Mouse (Mus musculus): ENCODE data around the gene Xaf1. TPM values are rescaled to one million over a fixed set of nuclear protein-coding genes. Genes with fewer than 3 reads are reported as not detected.
A peak's percentile ranks its signal among the peaks of the same experiment; 100 is the strongest.
"Not testable (repeated sequence)": the region's sequence is repeated elsewhere in the genome, so short reads cannot be mapped to it uniquely, and the experiment has no call there.

Xaf1 gene
- total RNA-seq, 2 experiments from 2014 or later: 4.6 TPM

DNA sequence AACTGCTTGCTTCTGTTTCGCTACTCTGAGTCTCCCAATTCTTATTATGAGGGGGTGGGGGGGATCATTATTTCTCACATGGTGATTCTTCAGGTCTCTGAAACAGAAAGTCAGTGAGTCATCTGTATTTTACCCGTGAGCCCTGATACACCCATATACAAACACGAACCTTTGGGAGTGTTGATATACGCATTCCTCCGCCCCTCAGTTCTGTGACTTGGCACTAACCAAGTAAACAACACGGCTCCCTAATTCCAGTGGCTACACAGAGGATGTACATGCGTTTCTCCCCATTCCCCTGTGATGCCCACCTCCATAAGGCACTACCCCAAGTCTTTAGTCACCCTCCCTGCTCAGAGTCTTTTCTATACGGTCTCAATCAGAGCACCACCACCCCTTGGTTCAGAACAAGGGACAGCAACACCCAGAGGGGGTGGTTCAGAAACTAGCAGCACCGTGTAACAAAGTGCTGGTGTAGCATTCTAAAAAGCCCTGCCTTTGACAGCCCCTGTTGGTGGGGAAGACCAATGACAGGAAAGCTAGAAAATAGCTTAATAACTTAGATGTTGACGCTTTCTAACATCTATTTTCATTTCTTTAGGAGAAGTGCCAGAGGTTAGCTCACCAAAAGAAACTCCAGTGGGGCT is 10.0 kb downstream of the Xaf1 start:
- no peak for DNase-seq

DNA sequence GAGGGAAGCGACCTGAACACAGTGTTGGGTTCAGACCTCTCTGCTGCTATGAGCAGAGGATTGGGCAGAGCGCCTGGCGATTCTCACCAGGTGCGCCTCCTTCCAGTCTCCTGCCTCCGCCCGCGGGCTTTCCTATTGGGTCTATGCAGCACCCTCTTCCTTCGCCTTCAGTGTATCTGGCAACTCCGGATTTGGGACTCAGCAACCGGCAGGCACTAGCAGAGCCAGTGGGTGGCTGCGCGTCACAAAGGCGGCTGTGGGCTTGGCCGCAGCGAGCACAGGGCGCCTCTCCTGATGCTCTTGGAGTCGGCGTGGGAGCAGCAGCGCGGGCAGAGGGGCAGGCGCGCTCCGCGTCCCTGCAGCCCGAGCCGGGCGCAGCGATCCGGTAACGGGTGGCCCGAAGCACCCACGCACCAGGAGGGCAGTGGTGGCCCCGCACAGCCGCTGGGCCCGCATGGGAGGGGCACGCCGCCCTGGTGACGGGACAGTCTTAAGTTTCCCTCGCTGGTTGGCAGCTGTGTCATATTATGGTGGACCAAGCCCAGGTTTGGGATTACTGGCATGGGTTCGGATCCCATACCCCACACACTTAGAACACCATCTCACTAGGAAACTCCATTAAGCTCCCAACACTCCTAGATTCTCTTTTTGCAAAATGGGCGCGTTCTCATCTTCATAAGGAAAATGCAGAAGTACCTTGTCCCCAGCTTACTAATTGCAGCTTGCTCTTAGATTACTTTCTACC is 12.9 kb downstream of the Xaf1 start, which contains the start of gene Fbxo39:
Fbxo39 (plus strand) TSS at position 294 of the 745 bp plus-strand sequence.
- no peak for DNase-seq

DNA sequence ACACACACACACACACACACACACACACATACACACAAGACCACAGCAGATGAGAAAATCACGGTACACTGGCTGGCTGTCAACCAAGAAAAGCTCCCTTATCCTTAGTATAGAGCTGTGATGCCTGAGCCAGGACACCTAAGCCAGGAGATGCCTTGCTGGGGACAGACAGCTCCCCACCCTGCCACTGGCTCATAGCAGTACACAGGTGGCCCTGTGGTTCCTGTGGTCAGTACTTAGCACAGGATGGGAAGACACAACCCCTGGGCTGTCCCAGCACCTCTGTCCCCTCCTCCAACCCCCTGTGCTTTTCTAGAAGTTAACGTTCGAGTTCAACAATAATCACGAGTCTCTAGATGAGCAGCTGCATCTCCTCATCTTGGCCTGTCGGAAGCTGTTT is 16.6 kb downstream of the Xaf1 start:
- no peak for DNase-seq

DNA sequence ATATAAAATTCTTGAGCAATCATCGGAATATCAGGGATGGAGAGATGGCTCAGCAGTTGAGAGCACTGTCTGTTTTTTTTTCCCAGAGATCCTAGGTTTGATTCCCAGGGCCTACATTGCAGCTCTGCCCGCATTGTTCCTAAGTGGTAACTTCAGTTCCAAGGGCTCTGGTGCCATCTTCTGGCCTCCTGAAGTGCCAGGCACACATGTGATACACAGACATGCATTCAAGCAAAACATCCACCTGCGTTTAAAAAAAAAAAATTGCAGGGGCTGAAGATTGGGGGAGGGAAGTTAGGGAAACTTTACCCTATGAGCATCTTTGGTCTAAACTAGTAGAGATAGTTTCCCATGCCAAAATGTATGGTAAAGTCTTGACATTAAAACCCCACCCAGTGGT is 23.0 kb downstream of the Xaf1 start:
- DNase-seq: no peak

DNA sequence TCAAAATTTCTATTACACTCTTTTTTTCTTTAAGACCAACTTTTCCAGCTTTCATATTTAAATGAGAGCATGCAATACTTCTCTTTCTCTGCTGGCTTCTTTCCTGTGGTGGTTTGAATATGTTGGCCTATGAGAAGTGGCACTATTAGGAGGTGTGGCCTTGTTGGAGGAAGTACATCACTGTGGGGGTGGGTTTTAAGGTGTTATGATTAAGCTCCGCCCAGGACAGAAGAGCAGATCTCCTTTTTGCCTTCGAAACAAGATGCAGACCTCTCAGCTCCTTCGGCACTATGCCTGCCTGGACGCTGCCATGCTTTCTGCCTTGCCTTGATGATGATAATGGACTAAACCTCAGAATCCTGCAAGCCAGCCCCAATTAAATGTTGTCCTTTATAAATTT is 24.3 kb downstream of the Xaf1 start:
- no peak for DNase-seq

DNA sequence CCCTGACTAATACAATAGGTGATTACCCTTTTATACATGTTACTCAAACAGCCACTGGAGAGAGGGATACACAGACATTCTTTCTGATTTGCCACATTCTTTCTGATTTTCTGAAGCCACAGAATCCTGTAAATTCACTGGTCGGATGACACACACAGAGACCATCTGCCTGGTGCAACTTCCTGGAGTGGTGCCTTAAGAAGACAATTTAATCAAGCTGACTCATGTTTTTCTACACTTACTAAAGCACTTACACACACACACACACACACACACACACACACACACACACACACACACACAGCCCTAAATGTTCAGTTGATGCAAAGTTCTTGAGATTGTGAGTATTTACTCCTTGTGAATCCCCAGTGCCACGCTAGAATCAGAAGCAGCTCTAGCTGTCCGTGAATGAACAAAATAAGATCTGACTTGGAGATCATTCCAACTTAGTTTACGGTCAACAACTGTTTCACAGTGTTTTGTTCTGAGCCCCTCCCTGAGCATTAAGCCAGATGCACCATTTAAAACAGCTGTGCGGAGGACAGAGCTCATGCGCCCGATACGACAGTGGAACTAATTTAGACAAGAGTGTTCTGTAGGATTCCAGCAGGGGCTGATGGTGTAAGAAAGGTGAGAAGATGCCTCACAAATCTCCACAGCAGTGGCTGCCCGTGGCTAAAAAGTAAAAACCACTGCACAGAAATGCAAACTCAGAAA is 31.7 kb downstream of the Xaf1 start:
- DNase-seq: no peak

DNA sequence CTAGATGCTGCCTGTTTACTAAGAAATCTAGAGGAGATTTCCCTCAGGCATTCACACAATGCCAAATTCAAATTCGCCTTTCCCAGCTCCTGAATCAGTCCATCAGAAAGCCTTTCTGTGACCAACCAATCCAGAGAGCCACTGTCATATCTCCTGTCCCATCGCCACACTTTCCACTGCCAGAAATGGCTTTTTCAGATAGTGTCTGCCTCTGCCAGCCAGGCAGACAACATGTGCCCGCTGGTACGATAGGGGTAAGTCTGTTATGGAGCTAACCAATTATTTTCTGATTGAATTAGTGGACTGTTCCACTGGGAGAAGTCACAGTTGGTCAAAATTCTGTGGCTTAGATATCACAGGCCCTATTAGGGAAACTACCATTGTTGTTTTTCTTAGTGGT is 33.2 kb downstream of the Xaf1 start:
- no peak for DNase-seq

DNA sequence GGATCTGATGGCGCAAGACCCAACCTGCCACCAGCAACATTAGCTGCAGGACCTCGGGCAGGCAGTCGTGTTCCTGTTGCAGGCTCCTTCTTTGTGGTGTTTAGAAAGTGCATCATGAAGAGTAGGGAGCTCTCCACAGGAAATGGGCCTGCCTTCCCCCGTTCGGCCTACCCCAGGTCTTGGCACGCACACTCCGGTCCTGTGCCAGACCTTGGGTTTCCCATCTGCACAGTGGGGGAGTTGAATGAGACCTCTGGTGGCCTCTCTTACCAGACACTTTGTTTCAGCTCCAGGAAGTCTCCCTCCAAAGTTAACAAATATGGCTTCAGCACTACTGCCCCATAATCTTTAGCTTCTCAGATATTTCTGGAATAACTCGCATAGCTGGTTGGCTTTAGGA is 35.3 kb downstream of the Xaf1 start:
- DNase-seq: no peak

DNA sequence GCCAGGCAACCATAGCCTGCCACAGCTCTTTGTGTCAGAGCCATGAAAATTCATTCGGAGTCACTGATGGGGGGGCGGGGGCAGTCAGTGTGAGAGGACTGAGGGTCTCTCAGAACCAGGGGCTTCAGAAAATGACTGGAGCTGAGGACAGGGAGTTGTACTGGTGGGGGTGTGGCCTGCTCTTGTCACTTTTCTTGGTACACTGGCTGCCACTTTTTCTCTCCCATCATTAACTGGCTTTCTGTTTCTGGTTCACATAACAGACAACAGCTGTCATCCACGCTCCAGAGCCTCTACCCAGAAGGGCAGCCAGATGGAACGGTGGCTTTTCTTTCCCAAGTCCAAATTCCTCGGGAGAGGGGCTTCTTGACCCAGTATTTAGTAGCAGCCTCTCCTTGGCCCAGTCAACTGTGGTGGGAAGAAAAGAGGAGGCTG is 37.0 kb downstream of the Xaf1 start:
- no peak for DNase-seq

DNA sequence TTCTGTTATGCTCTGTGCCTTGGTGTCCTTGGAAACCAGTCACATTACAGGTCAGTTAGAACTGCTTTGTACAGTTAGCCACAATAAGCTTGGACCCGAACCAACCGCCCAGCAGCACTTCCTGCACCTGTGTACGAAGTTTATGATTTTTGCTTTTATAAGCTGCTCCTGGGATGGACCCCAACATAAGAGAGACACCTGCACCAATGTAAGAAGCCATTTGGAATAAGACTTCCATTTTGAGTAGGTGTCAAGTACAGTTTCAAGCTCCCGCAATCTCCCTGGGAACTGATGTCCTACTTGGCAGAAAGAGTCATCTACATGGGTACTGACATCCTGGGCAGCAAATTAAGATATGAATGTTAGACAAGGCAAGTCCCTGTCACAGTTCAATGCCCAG is 38.3 kb downstream of the Xaf1 start:
- no peak for DNase-seq

DNA sequence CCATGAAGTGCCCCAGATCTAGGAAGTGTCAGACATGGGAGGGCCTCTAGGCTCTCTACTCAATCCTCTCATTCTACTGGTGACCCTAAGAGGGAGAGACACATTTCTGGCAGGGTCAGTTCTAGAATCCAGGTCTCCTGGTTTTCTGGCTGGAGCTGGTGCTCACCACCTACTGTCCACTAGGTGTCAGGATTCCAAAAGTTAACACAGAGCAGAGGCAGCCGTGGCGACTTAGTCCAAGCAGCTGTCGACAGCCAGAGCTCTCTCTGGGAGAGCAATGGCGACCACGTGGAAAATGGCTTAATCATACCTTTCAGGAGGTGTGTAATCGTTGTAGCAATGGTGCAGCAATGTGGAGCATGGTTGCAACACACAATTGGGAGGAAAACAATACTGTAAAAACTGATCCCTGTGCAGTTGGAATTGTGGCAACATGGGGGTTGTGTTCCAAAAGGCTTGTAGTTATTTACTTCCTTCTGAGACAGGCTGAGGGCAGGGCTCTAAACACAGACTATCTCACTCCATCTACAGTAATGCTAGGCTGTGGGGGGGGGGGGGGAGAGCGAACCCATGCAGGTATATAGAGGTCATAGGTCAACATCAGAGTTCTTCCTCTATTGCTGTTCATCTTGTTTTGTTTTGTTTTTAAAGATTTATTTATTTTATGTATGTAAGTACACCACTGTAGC is 41.3 kb downstream of the Xaf1 start:
- DNase-seq: peak; percentile 51

DNA sequence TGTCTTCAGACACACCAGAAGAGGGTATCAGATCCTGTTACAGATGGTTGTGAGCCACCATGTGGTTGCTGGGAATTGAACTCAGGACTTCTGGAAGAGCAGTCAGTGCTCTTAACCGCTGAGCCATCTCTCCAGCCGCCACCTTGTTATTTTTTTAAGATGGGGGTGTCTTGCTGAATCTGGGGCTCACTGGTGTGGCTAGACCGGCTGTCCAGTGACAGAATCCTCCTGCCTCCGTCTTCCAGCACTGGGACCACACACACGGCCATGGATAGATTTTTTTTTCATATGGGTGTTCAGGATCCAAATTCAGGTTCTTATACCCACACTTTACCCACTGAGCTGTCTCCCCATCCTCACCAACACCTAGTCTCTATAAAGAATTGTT is 41.8 kb downstream of the Xaf1 start:
- not testable (repeated sequence) for DNase-seq

DNA sequence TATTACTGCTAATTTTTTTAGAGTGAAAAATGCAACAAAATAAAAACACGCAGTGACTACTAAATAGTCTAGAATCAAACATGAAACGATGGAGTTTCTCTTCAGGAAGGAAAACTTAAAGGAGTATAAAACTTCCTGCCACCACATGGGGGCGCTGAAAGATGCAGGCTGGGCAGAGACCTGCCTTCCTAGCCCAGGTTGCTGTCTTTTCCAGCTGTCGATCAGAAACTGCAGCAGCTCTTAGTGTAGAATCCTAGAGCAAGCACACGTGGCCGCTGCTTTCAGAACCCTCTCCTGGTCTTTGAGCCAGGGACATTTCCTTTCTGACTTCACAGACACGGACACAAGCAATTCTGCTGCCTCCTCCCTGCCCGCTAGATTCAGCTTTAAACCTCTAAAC is 42.5 kb downstream of the Xaf1 start:
- DNase-seq: peak; percentile 42

DNA sequence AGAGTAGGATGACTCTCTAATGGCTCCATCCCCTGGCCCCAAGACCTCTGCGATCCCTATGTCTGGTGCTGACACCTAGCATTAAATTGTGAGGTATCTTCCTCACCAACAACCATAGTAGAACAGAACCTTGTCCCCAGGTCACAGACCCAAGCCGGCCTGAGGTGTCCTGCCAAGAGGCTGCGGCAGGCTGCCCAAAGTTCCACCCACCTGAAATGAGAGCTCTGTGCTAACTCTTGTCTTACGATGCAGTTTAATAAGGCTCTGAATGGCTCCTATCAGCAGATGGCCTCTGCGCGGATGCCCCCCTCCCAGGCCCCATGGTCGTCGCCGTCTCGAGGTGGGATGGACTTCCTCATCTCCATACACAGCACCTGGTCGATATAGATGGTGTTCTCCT is 43.1 kb downstream of the Xaf1 start:
- DNase-seq: no peak

DNA sequence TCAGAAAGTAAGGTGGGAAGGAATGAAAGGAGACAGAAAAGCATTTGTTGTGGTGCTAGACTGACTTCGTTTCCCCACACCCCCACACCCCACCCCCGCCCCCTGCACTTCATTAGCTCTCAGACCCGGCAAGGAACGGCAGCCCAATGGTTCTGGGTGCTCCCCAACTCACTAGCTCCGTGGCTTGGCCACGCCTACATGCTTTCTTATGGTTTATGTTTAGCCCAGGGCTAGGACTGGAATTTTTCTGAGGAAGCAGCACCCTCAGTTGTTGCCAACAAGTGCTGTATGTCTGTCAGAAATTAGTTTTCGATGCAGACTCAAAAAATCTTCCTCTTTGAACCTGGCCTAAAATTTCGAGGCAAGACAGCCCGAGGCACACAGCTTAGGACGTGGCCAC is 47.1 kb downstream of the Xaf1 start:
- no peak for DNase-seq

DNA sequence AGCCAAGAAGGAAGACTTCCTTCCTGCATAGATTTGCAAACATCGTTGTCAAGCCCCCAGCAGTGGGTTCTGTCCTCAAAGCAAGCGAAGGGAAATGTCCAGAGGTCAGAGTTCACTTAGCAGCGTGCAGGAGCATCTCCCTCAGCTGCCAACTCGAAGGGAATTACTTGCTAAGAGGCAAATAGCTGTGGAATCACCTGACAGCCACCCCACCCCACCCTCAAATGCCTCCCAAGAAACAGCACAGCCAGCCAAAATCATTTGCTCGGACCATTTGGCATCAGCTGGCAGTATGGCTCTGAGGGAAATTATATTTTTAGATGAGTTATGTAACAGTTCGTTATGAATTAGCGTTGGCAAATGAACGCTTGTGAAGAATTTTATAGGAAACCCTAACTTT is 47.6 kb downstream of the Xaf1 start:
- DNase-seq: peak; percentile 33

DNA sequence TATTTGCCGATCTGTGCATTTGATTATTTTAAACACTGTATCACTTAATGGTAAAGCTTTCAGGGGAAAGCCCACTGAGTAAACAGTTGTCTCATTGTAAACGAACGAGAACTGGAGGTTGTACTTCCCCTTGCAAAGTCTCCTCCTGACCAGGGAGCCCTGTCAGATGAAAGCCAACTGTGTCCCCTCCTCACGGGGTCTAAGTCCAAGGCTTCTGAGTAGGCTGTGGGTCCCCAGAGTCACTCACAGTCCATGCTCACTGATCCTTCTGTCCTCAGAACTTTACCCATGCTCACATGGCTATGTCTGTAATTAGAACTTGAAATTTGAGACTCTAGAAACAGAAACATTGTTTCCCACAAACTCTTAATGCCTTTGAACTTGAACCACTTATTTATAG is 48.2 kb downstream of the Xaf1 start:
- no peak for DNase-seq

DNA sequence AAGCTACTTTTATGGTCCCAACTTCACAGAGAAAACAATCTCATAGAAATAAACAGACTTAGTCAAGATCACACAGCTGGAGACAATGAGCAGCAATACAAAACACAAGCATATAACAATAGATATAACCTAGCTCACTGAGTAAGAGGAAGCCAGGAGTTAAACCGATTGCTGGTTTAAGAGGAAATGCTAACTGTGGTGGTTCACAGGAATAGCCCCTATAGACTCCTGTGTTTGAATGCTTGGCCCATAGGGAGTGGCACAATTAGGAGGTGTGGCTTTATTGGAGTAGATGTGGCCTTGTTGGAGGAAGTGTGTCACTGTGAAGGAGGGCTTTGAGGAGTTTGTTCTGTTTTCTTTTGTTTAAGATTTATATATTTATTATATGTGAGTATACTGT is 50.8 kb downstream of the Xaf1 start:
- no peak for DNase-seq

DNA sequence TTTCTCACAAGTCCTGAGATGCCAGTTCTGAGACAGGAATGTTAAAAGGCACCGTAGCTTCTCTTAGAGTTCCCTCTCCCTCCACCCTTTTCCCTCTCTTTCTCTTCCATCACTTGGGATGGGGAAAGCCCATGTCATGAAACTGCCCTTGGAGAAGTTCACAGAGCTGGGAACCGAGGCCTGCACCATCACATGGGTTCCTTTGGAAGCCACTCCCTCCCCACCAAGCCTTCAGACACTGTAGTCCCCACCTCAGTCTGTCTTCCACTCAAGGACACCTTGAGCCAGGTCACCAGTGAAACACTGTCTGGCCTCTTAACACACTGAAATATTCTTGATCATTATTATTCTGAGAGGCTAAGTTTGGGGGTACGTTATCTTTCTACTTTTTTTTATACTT is 51.8 kb downstream of the Xaf1 start:
- DNase-seq: no peak

DNA sequence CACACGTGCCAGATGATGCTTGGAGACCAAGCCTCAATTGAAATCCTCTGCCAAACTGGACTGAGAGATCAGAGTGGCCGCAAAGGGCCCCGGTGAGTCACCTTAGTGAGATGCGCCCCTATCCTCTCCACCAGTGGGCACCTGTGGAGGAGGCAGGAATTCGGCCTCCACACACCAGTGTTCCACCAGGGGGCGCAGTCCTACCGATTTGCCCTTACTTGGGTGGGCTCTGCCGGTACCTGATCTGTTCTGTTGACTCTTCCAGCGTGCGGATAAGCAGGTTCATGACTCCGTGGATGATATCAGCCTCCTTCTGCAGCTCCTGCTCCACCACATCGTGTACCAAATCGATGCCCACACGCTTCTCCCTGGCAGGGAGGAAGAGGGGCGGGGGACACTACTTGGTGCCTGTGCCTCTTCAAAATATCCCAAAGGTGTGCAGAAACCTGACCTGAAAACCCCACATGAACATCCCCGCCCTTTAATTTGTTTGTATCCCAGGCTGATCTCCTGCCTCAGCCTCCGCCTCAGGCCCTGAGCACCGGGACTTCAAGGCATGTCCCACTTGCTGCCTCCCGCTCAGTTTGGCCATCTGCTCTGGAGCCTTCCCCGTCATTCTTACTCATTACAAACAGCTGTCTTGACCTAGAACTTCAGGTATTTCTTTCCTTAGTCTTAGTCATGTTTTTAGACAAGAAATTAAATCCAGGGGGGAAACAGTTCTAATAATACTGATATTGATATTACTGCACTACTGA is 53.7 kb downstream of the Xaf1 start:
- DNase-seq: peak; percentile 44

DNA sequence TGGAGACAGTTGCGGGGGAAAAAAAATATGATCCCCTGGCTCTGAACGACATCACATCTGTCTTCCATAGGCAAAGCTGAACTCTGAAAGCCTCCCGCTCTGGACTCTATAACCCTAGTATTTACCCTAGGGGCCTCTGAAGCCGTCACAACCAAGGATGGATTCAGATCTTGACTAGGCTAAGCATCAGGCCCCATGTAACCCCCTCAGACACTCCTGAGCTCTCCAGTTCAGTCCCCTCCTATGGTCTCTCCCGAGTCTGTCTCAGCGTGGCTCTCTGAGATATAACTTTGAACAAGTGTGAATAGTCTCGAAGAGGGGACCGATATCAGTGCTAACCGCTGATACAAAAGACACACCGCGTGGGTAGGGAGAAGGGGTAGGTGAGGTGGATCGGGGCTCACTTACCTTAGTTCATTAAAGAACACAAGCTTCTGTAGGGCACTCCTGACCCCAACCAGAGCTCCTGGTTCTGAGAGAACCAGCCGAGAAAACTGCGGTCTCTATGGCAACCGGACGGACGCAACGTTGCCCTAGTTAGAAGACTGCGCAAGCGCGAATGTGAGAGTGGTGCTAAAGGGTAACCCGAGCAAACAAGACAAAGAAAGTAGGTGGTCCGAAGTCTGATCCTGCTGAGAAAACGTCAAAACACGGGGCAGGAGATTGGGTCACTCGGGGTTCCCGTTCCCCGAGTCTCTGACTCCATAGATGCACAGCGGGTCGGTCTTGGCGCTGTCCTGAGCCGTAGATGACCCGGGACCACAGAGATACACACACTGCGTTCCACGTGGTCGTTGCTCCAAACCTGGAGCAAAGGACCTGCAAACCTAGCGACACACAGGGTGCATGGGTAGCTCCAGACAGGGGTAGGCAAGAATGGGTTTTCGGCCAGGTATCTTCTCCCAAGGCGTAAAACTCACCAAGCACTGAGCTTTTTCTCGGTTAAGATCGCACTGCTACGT is 60.2 kb downstream of the Xaf1 start:
- DNase-seq: no peak

Data from gastrocnemius, postnatal 25 days (tissue).